Mouse (Mus musculus): ENCODE data around the gene Urb1. TPM values are rescaled to one million over a fixed set of nuclear protein-coding genes. Genes with fewer than 3 reads are reported as not detected.
"Not testable (repeated sequence)": the region's sequence is repeated elsewhere in the genome, so short reads cannot be mapped to it uniquely, and the experiment has no call there.

Urb1 gene
- polyA plus RNA-seq, 1 experiment from 2014 or later: 8.5 TPM

- Histone ChIP-seq H3K4me3 (ENCODE audit: low read length) (no peak within 1 kb of the TSS), H3K36me3 (ENCODE audit: insufficient read depth, low read length) (no peaks in the 10 kb centered on the region), H3K4me1 (ENCODE audit: insufficient read depth, low read length) (peaks cover 14% of the 10 kb centered on the region; the same call in 1 of the 2 replicates), H3K4me2 (replicated peaks; ENCODE audit: low read depth, low read length) (no peak within 1 kb of the TSS), H3K9me3 (ENCODE audit: low read length) (no peaks in the 10 kb centered on the region), H3K9ac (replicated peaks; ENCODE audit: low read length) (no peak within 1 kb of the TSS), H3K27ac (ENCODE audit: low read length) (no peak within 1 kb of the TSS), H3K27me3 (ENCODE audit: insufficient read depth, low read length) (peaks cover 21% of the 10 kb centered on the region)
- WGBS: 68% methylated on average over 7 of the region's 7 CpGs
- no peak for ATAC-seq (ENCODE audit: low FRiP score, low TSS enrichment)
Measured at GRCm38 (mm10) chr16:90826457-90826856, 16.2 kb upstream of the Urb1 start, which contains the start of gene Eva1c. Eva1c (plus strand) TSS chr16:90826719.

DNA sequence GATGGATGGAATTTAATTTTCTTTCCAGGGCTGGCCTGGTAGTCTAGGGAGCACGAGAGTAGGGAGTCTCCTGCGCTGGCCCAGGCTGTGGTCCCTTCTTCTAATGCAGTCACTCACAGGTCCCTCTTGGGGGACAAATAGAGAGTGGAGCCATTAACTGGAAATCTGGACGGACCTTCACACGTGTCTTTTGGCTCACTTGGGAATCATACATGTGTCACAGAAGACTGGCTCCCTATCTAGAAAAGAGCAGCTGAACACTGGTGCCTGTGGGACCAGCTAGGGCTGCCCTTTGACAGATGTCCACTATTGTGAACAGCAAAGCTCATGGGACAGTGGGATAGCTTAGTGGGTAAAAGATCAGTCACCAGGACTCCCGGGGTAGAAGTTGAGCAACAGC lies 15.8 kb upstream of the Urb1 start:
- Histone ChIP-seq H3K4me1 (ENCODE audit: insufficient read depth, low read length) (peaks cover 10% of the 10 kb centered on the region; the same call in 1 of the 2 replicates), H3K36me3 (ENCODE audit: insufficient read depth, low read length) (no peaks in the 10 kb centered on the region), H3K9ac (replicated peaks; ENCODE audit: low read length) (no peak overlapping the region), H3K4me2 (replicated peaks; ENCODE audit: low read depth, low read length) (no peak overlapping the region), H3K4me3 (ENCODE audit: low read length) (no peak overlapping the region), H3K27ac (ENCODE audit: low read length) (no peak overlapping the region), H3K27me3 (ENCODE audit: insufficient read depth, low read length) (peaks cover 17% of the 10 kb centered on the region), H3K9me3 (ENCODE audit: low read length) (no peaks in the 10 kb centered on the region)
- no peak for ATAC-seq (ENCODE audit: low FRiP score, low TSS enrichment)
- 78% methylated on average over 5 of the region's 5 CpGs for WGBS

DNA sequence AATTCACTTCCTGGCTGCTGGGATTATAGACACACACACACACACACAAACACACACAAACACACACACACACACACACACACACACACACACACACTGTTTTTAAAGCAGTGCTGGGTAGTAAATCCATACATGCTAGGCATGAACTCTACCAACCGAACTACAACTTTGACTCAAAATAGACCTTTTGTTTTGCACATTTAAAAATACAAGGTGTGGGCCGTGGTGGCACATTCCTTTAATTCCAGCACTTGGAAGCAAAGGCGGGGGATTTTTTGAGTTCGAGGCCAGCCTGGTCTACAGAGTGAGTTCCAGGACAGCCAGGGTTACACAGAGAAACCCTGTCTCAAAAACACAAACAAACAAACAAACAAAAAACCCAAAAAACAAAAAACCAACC lies 13.8 kb upstream of the Urb1 start:
- WGBS: 77% methylated on average over 4 of the region's 4 CpGs
- not testable (repeated sequence) for ATAC-seq (ENCODE audit: low FRiP score, low TSS enrichment); H3K27me3 ChIP-seq (ENCODE audit: insufficient read depth, low read length); H3K4me3 ChIP-seq (ENCODE audit: low read length); H3K4me1 ChIP-seq (ENCODE audit: insufficient read depth, low read length); H3K4me2 ChIP-seq (replicated peaks; ENCODE audit: low read depth, low read length); H3K27ac ChIP-seq (ENCODE audit: low read length); H3K36me3 ChIP-seq (ENCODE audit: insufficient read depth, low read length); H3K9ac ChIP-seq (replicated peaks; ENCODE audit: low read length); H3K9me3 ChIP-seq (ENCODE audit: low read length)

DNA sequence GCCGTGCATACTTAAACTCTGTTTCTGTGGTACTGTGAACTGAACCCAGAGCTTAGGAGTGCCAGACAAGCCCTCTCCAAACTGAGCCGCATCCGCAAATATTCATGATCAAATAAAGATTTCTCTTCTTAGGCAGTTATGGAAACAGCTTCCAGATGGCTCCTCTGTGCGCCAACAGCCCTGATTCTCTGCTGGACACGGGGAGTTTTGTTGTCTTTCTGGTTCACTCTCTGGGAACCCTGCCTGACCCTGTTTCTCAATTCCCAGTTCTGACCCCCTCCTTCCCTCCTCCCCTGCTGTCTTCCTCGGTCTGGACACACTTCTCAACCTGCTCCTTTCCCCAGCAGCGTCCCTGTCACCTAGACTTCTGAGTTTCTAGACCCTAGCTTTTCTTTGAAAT lies 12.8 kb upstream of the Urb1 start:
- no peak overlapping the region for H3K4me2 ChIP-seq (replicated peaks; ENCODE audit: low read depth, low read length)
- no peaks in the 10 kb centered on the region for H3K4me1 ChIP-seq (ENCODE audit: insufficient read depth, low read length)
- WGBS: 57% methylated on average over 7 of the region's 7 CpGs
- no peaks in the 10 kb centered on the region for H3K36me3 ChIP-seq (ENCODE audit: insufficient read depth, low read length)
- no peak overlapping the region for H3K4me3 ChIP-seq (ENCODE audit: low read length)
- no peak overlapping the region for H3K27ac ChIP-seq (ENCODE audit: low read length)
- H3K27me3 ChIP-seq (ENCODE audit: insufficient read depth, low read length): 0 out of 2 replicates have a peak, but pooled peaks cover 2% of the 10 kb centered on the region
- no peak for ATAC-seq (ENCODE audit: low FRiP score, low TSS enrichment)
- no peak overlapping the region for H3K9ac ChIP-seq (replicated peaks; ENCODE audit: low read length)
- H3K9me3 ChIP-seq (ENCODE audit: low read length): no peaks in the 10 kb centered on the region

DNA sequence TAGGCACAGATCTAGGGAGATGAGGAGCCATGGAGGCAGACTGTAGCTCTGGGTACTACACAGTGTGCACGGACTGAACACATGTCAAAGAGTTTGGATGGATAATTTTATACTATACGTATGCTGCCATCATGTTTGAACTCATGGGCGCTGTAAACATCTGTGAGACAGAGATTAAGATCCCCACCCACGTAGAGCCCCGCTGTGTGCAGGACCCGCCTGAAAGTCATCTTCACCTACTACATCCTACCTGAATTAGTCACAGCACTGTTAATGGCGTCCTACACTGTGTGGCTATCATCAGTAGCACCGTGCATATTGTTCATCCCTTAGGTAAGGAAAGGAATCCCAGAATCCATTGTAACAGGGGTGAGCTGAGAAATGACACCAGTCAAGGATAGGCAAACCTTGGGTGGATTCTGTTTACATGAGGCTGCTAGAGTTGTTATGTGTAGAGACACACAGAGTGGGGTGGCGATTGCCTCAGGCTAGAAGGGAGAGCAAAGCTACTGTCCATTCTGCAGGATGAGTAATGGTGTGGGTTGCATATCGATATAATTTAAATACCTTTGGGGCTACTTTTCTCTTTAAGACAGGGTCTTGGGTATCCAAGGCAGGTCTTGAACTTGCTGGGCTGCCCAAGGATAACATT lies 12.2 kb upstream of the Urb1 start:
- H3K9ac ChIP-seq (replicated peaks; ENCODE audit: low read length): no peak overlapping the region
- H3K4me3 ChIP-seq (ENCODE audit: low read length): no peak overlapping the region
- no peaks in the 10 kb centered on the region for H3K36me3 ChIP-seq (ENCODE audit: insufficient read depth, low read length)
- H3K27me3 ChIP-seq (ENCODE audit: insufficient read depth, low read length): 0 out of 2 replicates have a peak, but pooled peaks cover 2% of the 10 kb centered on the region
- no peak overlapping the region for H3K4me2 ChIP-seq (replicated peaks; ENCODE audit: low read depth, low read length)
- no peak overlapping the region for H3K27ac ChIP-seq (ENCODE audit: low read length)
- H3K9me3 ChIP-seq (ENCODE audit: low read length): no peaks in the 10 kb centered on the region
- 92% methylated on average over 10 of the region's 10 CpGs for WGBS
- ATAC-seq (ENCODE audit: low FRiP score, low TSS enrichment): no peak
- no peaks in the 10 kb centered on the region for H3K4me1 ChIP-seq (ENCODE audit: insufficient read depth, low read length)

- Histone ChIP-seq H3K4me1 (ENCODE audit: insufficient read depth, low read length) (no peaks in the 10 kb centered on the region), H3K27ac (ENCODE audit: low read length) (no peak overlapping the region), H3K27me3 (ENCODE audit: insufficient read depth, low read length) (0 out of 2 replicates have a peak, but pooled peaks cover 2% of the 10 kb centered on the region), H3K9me3 (ENCODE audit: low read length) (no peaks in the 10 kb centered on the region), H3K4me3 (ENCODE audit: low read length) (no peak overlapping the region), H3K4me2 (replicated peaks; ENCODE audit: low read depth, low read length) (no peak overlapping the region), H3K36me3 (ENCODE audit: insufficient read depth, low read length) (no peaks in the 10 kb centered on the region), H3K9ac (replicated peaks; ENCODE audit: low read length) (no peak overlapping the region)
- no peak for ATAC-seq (ENCODE audit: low FRiP score, low TSS enrichment)
- WGBS: 85% methylated on average over 14 of the region's 14 CpGs
Measured at GRCm38 (mm10) chr16:90821046-90821697, 11.0 kb upstream of the Urb1 start.

GRCm38 (mm10) chr16:90820326-90820725 lies 10.1 kb upstream of the Urb1 start:
- Histone ChIP-seq H3K4me2 (replicated peaks; ENCODE audit: low read depth, low read length) (no peak overlapping the region), H3K9ac (replicated peaks; ENCODE audit: low read length) (no peak overlapping the region), H3K36me3 (ENCODE audit: insufficient read depth, low read length) (no peaks in the 10 kb centered on the region), H3K27me3 (ENCODE audit: insufficient read depth, low read length) (0 out of 2 replicates have a peak, but pooled peaks cover 2% of the 10 kb centered on the region), H3K9me3 (ENCODE audit: low read length) (no peaks in the 10 kb centered on the region), H3K4me3 (ENCODE audit: low read length) (no peak overlapping the region), H3K4me1 (ENCODE audit: insufficient read depth, low read length) (no peaks in the 10 kb centered on the region), H3K27ac (ENCODE audit: low read length) (no peak overlapping the region)
- 80% methylated on average over 6 of the region's 6 CpGs for WGBS
- no peak for ATAC-seq (ENCODE audit: low FRiP score, low TSS enrichment)

DNA sequence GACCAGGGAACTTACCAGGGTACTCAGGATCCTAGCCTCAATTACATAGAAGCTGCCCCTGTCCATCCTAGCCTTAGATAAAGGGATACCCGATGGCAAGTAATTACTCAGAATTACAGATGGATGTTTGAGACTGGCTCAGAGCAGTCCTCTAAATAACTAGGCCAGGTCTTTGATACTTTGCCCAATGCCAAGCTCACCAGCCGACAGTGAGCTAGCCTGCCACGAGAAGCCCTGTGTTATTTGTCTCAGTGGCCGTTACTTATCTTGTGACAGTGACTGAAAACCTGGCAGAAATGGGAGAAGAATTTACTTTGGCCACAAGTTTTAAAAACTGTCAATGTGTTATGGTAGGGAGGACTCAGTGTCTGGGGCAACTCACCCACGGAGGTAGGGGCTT lies 1.9 kb upstream of the Urb1 start:
- ATAC-seq (ENCODE audit: low FRiP score, low TSS enrichment): no peak
- H3K9ac ChIP-seq (replicated peaks; ENCODE audit: low read length): no peak overlapping the region
- H3K4me3 ChIP-seq (ENCODE audit: low read length): no peak overlapping the region
- no peak overlapping the region for H3K4me2 ChIP-seq (replicated peaks; ENCODE audit: low read depth, low read length)
- H3K27me3 ChIP-seq (ENCODE audit: insufficient read depth, low read length): no peaks in the 10 kb centered on the region
- peaks cover 16% of the 10 kb centered on the region for H3K4me1 ChIP-seq (ENCODE audit: insufficient read depth, low read length)
- H3K36me3 ChIP-seq (ENCODE audit: insufficient read depth, low read length): no peaks in the 10 kb centered on the region
- no peak overlapping the region for H3K27ac ChIP-seq (ENCODE audit: low read length)
- H3K9me3 ChIP-seq (ENCODE audit: low read length): no peaks in the 10 kb centered on the region
- WGBS: 81% methylated on average over 5 of the region's 5 CpGs

GRCm38 (mm10) chr16:90810716-90811256 lies 573 bp upstream of the Urb1 start:
- Histone ChIP-seq H3K27ac (ENCODE audit: low read length) (peak overlapping the region; percentile 68; the same call in 1 of the 2 replicates), H3K9ac (replicated peaks; ENCODE audit: low read length) (peak overlapping the region; percentile 59), H3K36me3 (ENCODE audit: insufficient read depth, low read length) (no peaks in the 10 kb centered on the region), H3K4me1 (ENCODE audit: insufficient read depth, low read length) (peaks cover 16% of the 10 kb centered on the region), H3K27me3 (ENCODE audit: insufficient read depth, low read length) (no peaks in the 10 kb centered on the region), H3K4me3 (ENCODE audit: low read length) (peak overlapping the region; percentile 97), H3K9me3 (ENCODE audit: low read length) (no peaks in the 10 kb centered on the region), H3K4me2 (replicated peaks; ENCODE audit: low read depth, low read length) (peak overlapping the region; percentile 72)
- ATAC-seq (ENCODE audit: low FRiP score, low TSS enrichment): peak; percentile 35
- 44% methylated on average over 11 of the region's 11 CpGs for WGBS

DNA sequence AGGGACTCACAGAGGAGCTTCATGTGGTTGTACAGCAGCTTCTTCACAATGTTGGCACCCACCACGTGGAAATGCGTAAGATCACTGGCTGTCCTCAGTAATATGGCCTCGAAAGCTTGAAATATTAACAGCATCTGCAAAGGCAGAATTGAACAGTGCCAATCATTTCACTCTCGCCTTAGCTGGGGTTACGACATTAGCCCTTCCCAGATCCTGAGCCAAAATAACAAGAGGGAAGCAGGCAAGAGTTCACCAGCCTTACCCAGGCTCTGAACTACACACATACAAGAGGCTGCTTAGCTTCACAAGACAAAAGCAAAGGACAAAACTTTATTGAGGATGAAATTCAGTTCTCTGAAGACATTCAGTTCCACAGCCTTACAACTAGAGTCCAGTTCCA lies 5.7 kb downstream of the Urb1 start:
- H3K4me3 ChIP-seq (ENCODE audit: low read length): no peak overlapping the region
- no peak overlapping the region for H3K27ac ChIP-seq (ENCODE audit: low read length)
- 95% methylated on average over 5 of the region's 5 CpGs for WGBS
- H3K9me3 ChIP-seq (ENCODE audit: low read length): no peaks in the 10 kb centered on the region
- no peak overlapping the region for H3K9ac ChIP-seq (replicated peaks; ENCODE audit: low read length)
- H3K4me2 ChIP-seq (replicated peaks; ENCODE audit: low read depth, low read length): no peak overlapping the region
- peaks cover 3% of the 10 kb centered on the region for H3K4me1 ChIP-seq (ENCODE audit: insufficient read depth, low read length)
- no peak for ATAC-seq (ENCODE audit: low FRiP score, low TSS enrichment)
- H3K27me3 ChIP-seq (ENCODE audit: insufficient read depth, low read length): no peaks in the 10 kb centered on the region
- peaks cover 30% of the 10 kb centered on the region for H3K36me3 ChIP-seq (ENCODE audit: insufficient read depth, low read length)

All from kidney, embryonic 16.5 days (tissue).